22 mouse cellular contexts compared by ENCODE assay signal in genomic region chr17:71276771-71277170, GRCm38 (mm10). TPM values are rescaled to one million over a fixed set of nuclear protein-coding genes. Genes with fewer than 3 reads are reported as not detected.
DNase-seq lines count a peak whose midpoint lies in the region; ATAC-seq lines count a peak whose summit lies in the region.
"Had no signal": no experiment of that assay in that cellular context is flagged by ENCODE, and none has a peak within 500 bp of the region (broad histone marks: within the 10 kb centered on the region; RNA-seq: fewer than 3 reads in every experiment).

No protein-coding gene starts in this region.

- H3K36me3 ChIP-seq in heart, embryonic 16.5 days (ENCODE audit: control insufficient read depth, insufficient read depth) = peaks cover 6% of the 10 kb centered on the region
- peaks cover 46% of the 10 kb centered on the region for H3K36me3 ChIP-seq in liver, embryonic 12.5 days
- peaks cover 75% of the 10 kb centered on the region for H3K36me3 ChIP-seq in megakaryocyte, embryonic 14.5 days (replicated peaks; ENCODE audit: low read length)
- H3K36me3 ChIP-seq: heart, embryonic 15.5 days had no signal

- WGBS in heart, embryonic 16.5 days = 58% methylated on average over 10 of the region's 10 CpGs
- 41% methylated on average over 10 of the region's 10 CpGs for WGBS in liver, embryonic 12.5 days (ENCODE audit: insufficient replicate concordance)

- no peak overlapping the region for H3K9ac ChIP-seq in heart, embryonic 16.5 days (ENCODE audit: low read length)
- no peak overlapping the region for H3K9ac ChIP-seq in liver, embryonic 12.5 days
- H3K9ac ChIP-seq: embryonic facial prominence, embryonic 13.5 days; heart, embryonic 15.5 days; hindbrain, embryonic 14.5 days; lung, embryonic 14.5 days had no signal

- peaks cover 5% of the 10 kb centered on the region; the same call in 1 of the 2 replicates for H3K4me1 ChIP-seq in heart, embryonic 16.5 days (ENCODE audit: control insufficient read depth, insufficient read depth, low read length)
- peaks cover 46% of the 10 kb centered on the region for H3K4me1 ChIP-seq in liver, embryonic 12.5 days
- peaks cover 53% of the 10 kb centered on the region for H3K4me1 ChIP-seq in megakaryocyte, embryonic 14.5 days
- H3K4me1 ChIP-seq: limb, embryonic 10.5 days had no signal

- H3K4me2 ChIP-seq in heart, embryonic 16.5 days (ENCODE audit: low read depth, low read length) = no peak overlapping the region
- H3K4me2 ChIP-seq in liver, embryonic 12.5 days = peak overlapping the region; percentile 35
- H3K4me2 ChIP-seq: embryonic facial prominence, embryonic 13.5 days; heart, embryonic 15.5 days; hindbrain, embryonic 14.5 days; lung, embryonic 14.5 days had no signal

- no peak for DNase-seq in heart, postnatal 25 days (ENCODE audit: low spot score)
- DNase-seq in MN1 (ENCODE audit: low spot score) = peak; percentile 22
- DNase-seq in gastrocnemius, adult 8-10 months (ENCODE audit: low spot score in 2 of 2) = no peak
- no peak for DNase-seq in frontal cortex, adult 2 months (ENCODE audit: extremely low spot score in 1 of 2, low spot score in 1 of 2)
- no peak for DNase-seq in thymus, postnatal 36 days
- DNase-seq: cerebellum, adult 8-10 months; heart, adult 2 months; kidney, adult 8-10 months; kidney, postnatal 14 days; layer of hippocampus, adult 9-11 months; lung, embryonic 14.5 days; right cerebral cortex, postnatal 25 days had no signal

- no peaks in the 10 kb centered on the region for H3K27me3 ChIP-seq in heart, embryonic 16.5 days (ENCODE audit: control insufficient read depth, insufficient read depth, low read length)
- no peaks in the 10 kb centered on the region for H3K27me3 ChIP-seq in liver, embryonic 12.5 days (replicated peaks)
- H3K27me3 ChIP-seq in megakaryocyte, embryonic 14.5 days (replicated peaks) = no peaks in the 10 kb centered on the region
- H3K27me3 ChIP-seq: CH12.LX; embryonic facial prominence, embryonic 13.5 days; heart, embryonic 15.5 days had no signal

- peak; percentile 62; the same call in 1 of the 2 replicates for ATAC-seq in heart, embryonic 16.5 days (replicated peaks; ENCODE audit: extremely low read depth, insufficient read depth, low FRiP score)
- peak; percentile 56 for ATAC-seq in liver, embryonic 12.5 days
- ATAC-seq: forebrain, embryonic 16.5 days; midbrain, embryonic 16.5 days had no signal

- peak overlapping the region; percentile 9; the same call in 1 of the 2 replicates for H3K27ac ChIP-seq in heart, embryonic 16.5 days (ENCODE audit: low read length)
- peak overlapping the region; percentile 50; the same call in 1 of the 2 replicates for H3K27ac ChIP-seq in liver, embryonic 12.5 days
- H3K27ac ChIP-seq: embryonic facial prominence, embryonic 13.5 days; heart, adult 2 months; heart, embryonic 15.5 days; hindbrain, embryonic 14.5 days; limb, embryonic 10.5 days had no signal

- no peaks in the 10 kb centered on the region for H3K9me3 ChIP-seq in heart, embryonic 16.5 days (replicated peaks; ENCODE audit: control insufficient read depth, low read length)
- H3K9me3 ChIP-seq in liver, embryonic 12.5 days (replicated peaks) = no peaks in the 10 kb centered on the region
- H3K9me3 ChIP-seq in megakaryocyte, embryonic 14.5 days = no peaks in the 10 kb centered on the region
- H3K9me3 ChIP-seq: embryonic facial prominence, embryonic 13.5 days; heart, embryonic 15.5 days; limb, embryonic 10.5 days had no signal

- no peak overlapping the region for H3K4me3 ChIP-seq in heart, embryonic 16.5 days (ENCODE audit: low read length)
- H3K4me3 ChIP-seq in liver, embryonic 12.5 days = no peak overlapping the region
- H3K4me3 ChIP-seq in megakaryocyte, embryonic 14.5 days (replicated peaks) = peak overlapping the region; percentile 40
- H3K4me3 ChIP-seq: embryonic facial prominence, embryonic 13.5 days; heart, adult 2 months; heart, embryonic 15.5 days; limb, embryonic 10.5 days had no signal

- intact Hi-C loops in heart, postnatal 25 days (cut with DNase I) = no loop called here

RNA-seq across cellular contexts. Expression of gene Emilin2, which starts 35.0 kb away (rescaled TPM):
- polyA plus RNA-seq in heart, embryonic 16.5 days (2015; fragmentation: Nextera tagmentation; extraction: Ambion mirVana) = 35.5 and 38.7 TPM in 2 replicates
- 10 to 100 TPM; 64.3 to 73.1 TPM for total RNA-seq in heart, postnatal 25 days (2021)
- polyA plus RNA-seq in liver, embryonic 12.5 days (2016; fragmentation: Nextera tagmentation; extraction: Ambion mirVana) = 28.9 and 31.1 TPM in 2 replicates
- 133 and 271 TPM in 2 replicates for polyA plus RNA-seq in megakaryocyte, embryonic 14.5 days (2012; ENCODE audit: insufficient read depth, low replicate concordance)
- 1 to 10 TPM; 2.8 to 5.3 (median 3.2) TPM for total RNA-seq in gastrocnemius, adult 8-10 months (2022)
- 1.4 and 1.6 TPM in 2 replicates for polyA plus RNA-seq in frontal cortex, adult 2 months (2012; rRNA removed)

Comparison
In these comparisons a context has a peak if more than half of its experiments do, and no peak if none do; other contexts are left out.
1. RNA of gene Emilin2, which starts 35.0 kb away (polyA plus RNA-seq): 133 to 271 TPM in megakaryocyte, embryonic 14.5 days, 35.5 to 38.7 TPM in heart, embryonic 16.5 days and 28.9 to 31.1 TPM in liver, embryonic 12.5 days; 1.4 to 1.6 TPM in frontal cortex, adult 2 months; every median in the first group is over 10 times any median in the second.